Mouse (Mus musculus) thymus, adult 2 months (tissue): ENCODE data around the gene Wwp2.

ENCODE experiments used
- CTCF ChIP-seq: fragments of 200-500 bp; IDR thresholded peaks from 2 replicates; pipeline ENCODE4 v1.5.1; 2012; ENCODE audit warnings: mild to moderate bottlenecking, control low read depth, low read length, moderate library complexity, borderline replicate concordance; ENCODE audit not compliant: control insufficient read depth, poor library complexity, insufficient read depth; ENCODE audit errors: extremely low read depth
- POLR2A ChIP-seq: fragments of 200-500 bp; IDR thresholded peaks from 2 replicates; pipeline ENCODE4 v1.6.1; 2012; ENCODE audit warnings: mild to moderate bottlenecking, low read length, control low read depth, moderate library complexity; ENCODE audit not compliant: control insufficient read depth, poor library complexity, insufficient read depth; ENCODE audit errors: extremely low read depth

- TF ChIP-seq CTCF: no peak
- TF ChIP-seq POLR2A: no peak
Observed at GRCm38 (mm10) chr8:107483250-107483649, 47.1 kb downstream of the Wwp2 start.
